ENCODE assay signal across 31 mouse cellular contexts in genomic region chr17:37535173-37535572, GRCm38 (mm10). TPM values are rescaled to one million over a fixed set of nuclear protein-coding genes. Genes with fewer than 3 reads are reported as not detected.
A peak's percentile ranks its signal among the peaks of the same experiment; 100 is the strongest.
DNase-seq lines count a peak whose midpoint lies in the region; ATAC-seq and TF ChIP-seq lines count a peak whose summit lies in the region.
"Had no signal": no experiment of that assay in that cellular context is flagged by ENCODE, and none has a peak within 500 bp of the region (broad histone marks: within the 10 kb centered on the region; RNA-seq: fewer than 3 reads in every experiment).

No protein-coding gene starts in this region.

- ATAC-seq in inflammation-experienced regulatory T-cells, adult 6 months = no peak
- ATAC-seq: CD4-positive, CD25-positive, alpha-beta regulatory T cell, adult 4 months; forebrain, embryonic 14.5 days; forebrain, embryonic 16.5 days had no signal

- H3K27ac ChIP-seq in ES-Bruce4 (ENCODE audit: insufficient read depth, low read length) (peak overlapping the region; percentile 19; the same call in 1 of the 2 replicates), ES-E14 (ENCODE audit: insufficient read depth, low read depth, low read length, poor library complexity, severe bottlenecking) (no peak overlapping the region; the same call in 1 of the 2 replicates)
- H3K27ac ChIP-seq: embryonic facial prominence, embryonic 13.5 days; embryonic facial prominence, embryonic 15.5 days; forebrain, embryonic 10.5 days; forebrain, embryonic 12.5 days had no signal

- no peak overlapping the region for H3K4me3 ChIP-seq in ES-Bruce4 (ENCODE audit: low read depth, low read length)
- no peak overlapping the region for H3K4me3 ChIP-seq in ES-E14 (ENCODE audit: insufficient read depth in 1 of 2, low read depth in 1 of 2, low read length in 2 of 2, poor library complexity in 1 of 2, severe bottlenecking in 1 of 2)
- H3K4me3 ChIP-seq: embryonic facial prominence, embryonic 13.5 days; embryonic facial prominence, embryonic 15.5 days; erythroblast, embryonic 14.5 days; forebrain, embryonic 10.5 days; forebrain, embryonic 12.5 days had no signal

- in situ Hi-C loops in ES-E14 (cut with MboI; ENCODE audit: low sequenced_read_pairs in 2 of 2, unreplicated experiment in 2 of 2) = no loop called here

- H3K9me3 ChIP-seq in ES-Bruce4 (replicated peaks; ENCODE audit: control insufficient read depth, insufficient read depth, low read length, poor library complexity, severe bottlenecking) (no peaks in the 10 kb centered on the region), ES-E14 (ENCODE audit: control insufficient read depth, insufficient read depth, low read depth, low read length) (no peaks in the 10 kb centered on the region)
- H3K9me3 ChIP-seq: embryonic facial prominence, embryonic 13.5 days; embryonic facial prominence, embryonic 15.5 days; forebrain, embryonic 10.5 days; forebrain, embryonic 12.5 days had no signal

- no peak for TF ChIP-seq EP300 in ES-Bruce4 (IDR thresholded peaks at IDR 0.05; ENCODE audit: insufficient read depth, low read depth, low read length)

- H3K27me3 ChIP-seq in ES-Bruce4 (ENCODE audit: control insufficient read depth, insufficient read depth, low read length, poor library complexity, severe bottlenecking) = no peaks in the 10 kb centered on the region
- H3K27me3 ChIP-seq: CH12.LX; embryonic facial prominence, embryonic 13.5 days; embryonic facial prominence, embryonic 15.5 days; forebrain, embryonic 12.5 days had no signal

- TF ChIP-seq POLR2A in ES-Bruce4 (IDR thresholded peaks at IDR 0.05; ENCODE audit: insufficient read depth, low read length) = no peak

- no peak for TF ChIP-seq CTCF in ES-Bruce4 (IDR thresholded peaks at IDR 0.05; ENCODE audit: low read depth, low read length)

- H3K36me3 ChIP-seq in ES-Bruce4 (ENCODE audit: control insufficient read depth, insufficient read depth, low read length, poor library complexity, severe bottlenecking) (no peaks in the 10 kb centered on the region), ES-E14 (ENCODE audit: control insufficient read depth, insufficient read depth, low read length, poor library complexity, severe bottlenecking) (no peaks in the 10 kb centered on the region)
- H3K36me3 ChIP-seq: embryonic facial prominence, embryonic 13.5 days; embryonic facial prominence, embryonic 15.5 days; forebrain, embryonic 10.5 days; forebrain, embryonic 12.5 days had no signal

- H3K9ac ChIP-seq in ES-Bruce4 (ENCODE audit: low read depth, poor library complexity, severe bottlenecking) (no peak overlapping the region), ES-E14 (ENCODE audit: insufficient read depth, low read depth, low read length, poor library complexity, severe bottlenecking) (no peak overlapping the region)
- H3K9ac ChIP-seq: embryonic facial prominence, embryonic 13.5 days; embryonic facial prominence, embryonic 15.5 days; forebrain, embryonic 12.5 days had no signal

- H3K4me1 ChIP-seq in ES-Bruce4 (ENCODE audit: control insufficient read depth, insufficient read depth, low read length) (no peaks in the 10 kb centered on the region), ES-E14 (ENCODE audit: control insufficient read depth in 2 of 2, insufficient read depth in 2 of 2, low read length in 2 of 2, poor library complexity in 1 of 2) (no peaks in the 10 kb centered on the region)
- H3K4me1 ChIP-seq: embryonic facial prominence, embryonic 13.5 days; embryonic facial prominence, embryonic 15.5 days; forebrain, embryonic 10.5 days; forebrain, embryonic 12.5 days had no signal

- DNase-seq in ES-E14 (ENCODE audit: low read depth, low spot score) (peak; percentile 38), ZHBTc4 (ENCODE audit: low read depth, low spot score) (peak; percentile 63)
- DNase-seq in left cerebral cortex, adult 9 months (ENCODE audit: low spot score in 2 of 2) = no peak
- DNase-seq: adrenal gland, adult 2 months; adrenal gland, postnatal 10 days; adrenal gland, postnatal 25 days; B cell, adult 2 months; cerebellum, adult 11 months; cerebellum, adult 18-20 months; cerebellum, adult 8-10 months; cerebellum, adult 9-11 months; cerebellum, postnatal 14 days; cerebellum, postnatal 36 days; embryo, embryonic 11 days had no signal

TF ChIP-seq in ES-E14, 5 proteins besides CTCF, POLR2A, EP300 and RAD21:
- TF ChIP-seq MAFK (IDR thresholded peaks at IDR 0.05; ENCODE audit: insufficient read depth, low read depth, low read length) (no peak), ZC3H11A (IDR thresholded peaks at IDR 0.05; ENCODE audit: borderline replicate concordance, low read depth, low read length) (no peak), CHD2 (IDR thresholded peaks at IDR 0.05; ENCODE audit: low read depth, low read length) (no peak), HCFC1 (IDR thresholded peaks at IDR 0.05; ENCODE audit: borderline replicate concordance, insufficient read depth, low read length) (no peak), ZNF384 (IDR thresholded peaks at IDR 0.05; ENCODE audit: low read depth, low read length) (no peak)

RNA-seq across cellular contexts. Expression of gene Olfr111, which starts 27.3 kb away (rescaled TPM):
- not detected in 2 replicates for polyA plus RNA-seq in ES-Bruce4 (2011; ENCODE audit: insufficient read depth, insufficient read length, low read depth, missing spikeins)
- total RNA-seq in ES-E14 (2012; rRNA removed) = not detected in 2 replicates
- not detected for polyA plus RNA-seq in inflammation-experienced regulatory T-cells, adult 6 months (2017; shearing (Covaris generic))
- total RNA-seq: adrenal gland, postnatal 10 days; adrenal gland, postnatal 4 days; CH12.LX; common myeloid progenitor, adult 5-6 weeks; MEL had no signal
- polyA plus RNA-seq: CD4-positive, CD25-positive, alpha-beta regulatory T cell, adult 4 months; embryonic facial prominence, embryonic 11.5 days; embryonic facial prominence, embryonic 13.5 days; embryonic facial prominence, embryonic 15.5 days; erythroblast, embryonic 14.5 days; forebrain, embryonic 10.5 days; forebrain, embryonic 12.5 days; forebrain, embryonic 14.5 days; forebrain, embryonic 16.5 days had no signal

RNA-seq across cellular contexts. Expression of gene Olfr112, which starts 34.1 kb away (rescaled TPM):
- polyA plus RNA-seq in ES-Bruce4 (2011; ENCODE audit: insufficient read depth, insufficient read length, low read depth, missing spikeins) = not detected in 2 replicates
- not detected in 2 replicates for total RNA-seq in ES-E14 (2012; rRNA removed)
- not detected for polyA plus RNA-seq in inflammation-experienced regulatory T-cells, adult 6 months (2017; shearing (Covaris generic))
- total RNA-seq: adrenal gland, adult 2 months; adrenal gland, postnatal 10 days; adrenal gland, postnatal 25 days; adrenal gland, postnatal 4 days; CH12.LX; common myeloid progenitor, adult 5-6 weeks; MEL had no signal
- polyA plus RNA-seq: adrenal gland, adult 2 months; brain, embryonic 14.5 days; CD4-positive, CD25-positive, alpha-beta regulatory T cell, adult 4 months; embryonic facial prominence, embryonic 11.5 days; embryonic facial prominence, embryonic 15.5 days; erythroblast, embryonic 14.5 days; forebrain, embryonic 10.5 days; forebrain, embryonic 12.5 days; forebrain, embryonic 14.5 days; forebrain, embryonic 16.5 days; frontal cortex, adult 2 months had no signal

RNA-seq across cellular contexts. Expression of gene Olfr113, which starts 42.3 kb away (rescaled TPM):
- not detected in 2 replicates for polyA plus RNA-seq in ES-Bruce4 (2011; ENCODE audit: insufficient read depth, insufficient read length, low read depth, missing spikeins)
- total RNA-seq in ES-E14 (2012; rRNA removed) = not detected in 2 replicates
- not detected for polyA plus RNA-seq in inflammation-experienced regulatory T-cells, adult 6 months (2017; shearing (Covaris generic))
- total RNA-seq: adrenal gland, adult 2 months; adrenal gland, postnatal 10 days; adrenal gland, postnatal 25 days; adrenal gland, postnatal 4 days; CH12.LX; common myeloid progenitor, adult 5-6 weeks; MEL had no signal
- polyA plus RNA-seq: adrenal gland, adult 2 months; brain, embryonic 14.5 days; CD4-positive, CD25-positive, alpha-beta regulatory T cell, adult 4 months; embryonic facial prominence, embryonic 11.5 days; embryonic facial prominence, embryonic 13.5 days; embryonic facial prominence, embryonic 15.5 days; erythroblast, embryonic 14.5 days; forebrain, embryonic 10.5 days; forebrain, embryonic 12.5 days; forebrain, embryonic 14.5 days; forebrain, embryonic 16.5 days; frontal cortex, adult 2 months had no signal

RNA-seq across cellular contexts. Expression of gene Olfr110, which starts 42.9 kb away (rescaled TPM):
- polyA plus RNA-seq in ES-Bruce4 (2011; ENCODE audit: insufficient read depth, insufficient read length, low read depth, missing spikeins) = not detected in 2 replicates
- total RNA-seq in ES-E14 (2012; rRNA removed) = not detected in 2 replicates
- polyA plus RNA-seq in inflammation-experienced regulatory T-cells, adult 6 months (2017; shearing (Covaris generic)) = not detected
- total RNA-seq: adrenal gland, adult 2 months; adrenal gland, postnatal 10 days; adrenal gland, postnatal 25 days; adrenal gland, postnatal 4 days; CH12.LX; common myeloid progenitor, adult 5-6 weeks; MEL had no signal
- polyA plus RNA-seq: brain, embryonic 14.5 days; CD4-positive, CD25-positive, alpha-beta regulatory T cell, adult 4 months; embryonic facial prominence, embryonic 11.5 days; embryonic facial prominence, embryonic 13.5 days; erythroblast, embryonic 14.5 days; forebrain, embryonic 10.5 days; forebrain, embryonic 12.5 days; forebrain, embryonic 14.5 days; forebrain, embryonic 16.5 days had no signal

RNA-seq across cellular contexts. Expression of gene H2-M2, which starts 51.8 kb away (rescaled TPM):
- 0.52 TPM in 1 of 2 replicates, not detected in the other for polyA plus RNA-seq in ES-Bruce4 (2011; ENCODE audit: insufficient read depth, insufficient read length, low read depth, missing spikeins)
- total RNA-seq in ES-E14 (2012; rRNA removed) = 0.21 and 0.27 TPM in 2 replicates
- under 1 TPM in 2 of 3 experiments, not detected in 1; 0.38 to 0.47 TPM for polyA plus RNA-seq in inflammation-experienced regulatory T-cells, adult 6 months (2017; shearing (Covaris generic))
- total RNA-seq: adrenal gland, postnatal 25 days; CH12.LX; common myeloid progenitor, adult 5-6 weeks; MEL had no signal
- polyA plus RNA-seq: brain, embryonic 14.5 days; CD4-positive, CD25-positive, alpha-beta regulatory T cell, adult 4 months; embryonic facial prominence, embryonic 11.5 days; embryonic facial prominence, embryonic 13.5 days; embryonic facial prominence, embryonic 15.5 days; erythroblast, embryonic 14.5 days; forebrain, embryonic 10.5 days; forebrain, embryonic 12.5 days; forebrain, embryonic 14.5 days; forebrain, embryonic 16.5 days; frontal cortex, adult 2 months had no signal

Comparison
In these comparisons a context has a peak if more than half of its experiments do, and no peak if none do; other contexts are left out.
1. DNase-seq: peak in ES-E14 (single experiment) and ZHBTc4 (single experiment); none in left cerebral cortex, adult 9 months (0 of 2).